Mouse (Mus musculus): ENCODE measurements around the gene Vps8.

- TF ChIP-seq EP300 (optimal IDR thresholded peaks at IDR 0.05) (no peak), CTCF (IDR thresholded peaks at IDR 0.05; ENCODE audit: low read depth) (no peak)
Measured at GRCm38 (mm10) chr16:21406136-21406535, 16.8 kb upstream of the Vps8 start.

Data from stomach, postnatal 0 days (tissue).